Mouse (Mus musculus): ENCODE data around the gene Gm20937.
"Not testable (repeated sequence)": the region's sequence is repeated elsewhere in the genome, so short reads cannot be mapped to it uniquely, and the experiment has no call there.

The Gm20937 gene

GRCm38 (mm10) chrY:68294798-68295197 is at the start of gene Gm20937:
Gene Gm20937 (minus strand): TSS chrY:68294898.
- not testable (repeated sequence) for DNase-seq (ENCODE audit: low spot score)

All from urinary bladder, postnatal 14 days (tissue).